12 mouse cellular contexts compared by ENCODE assay signal in genomic region chr13:100532788-100533365, GRCm38 (mm10). TPM values are rescaled to one million over a fixed set of nuclear protein-coding genes. Genes with fewer than 3 reads are reported as not detected.
DNase-seq lines count a peak whose midpoint lies in the region; ATAC-seq and TF ChIP-seq lines count a peak whose summit lies in the region.
"Had no signal": no experiment of that assay in that cellular context is flagged by ENCODE, and none has a peak within 500 bp of the region (broad histone marks: within the 10 kb centered on the region; RNA-seq: fewer than 3 reads in every experiment).

No protein-coding gene starts in this region.

- no peak overlapping the region for H3K27ac ChIP-seq in kidney, embryonic 16.5 days (ENCODE audit: low read length)
- H3K27ac ChIP-seq in liver, embryonic 11.5 days (ENCODE audit: low read depth, low read length), result peak overlapping the region; percentile 16; the same call in 1 of the 2 replicates
- H3K27ac ChIP-seq in lung, postnatal 0 days (ENCODE audit: low read length), result peak overlapping the region; percentile 68
- H3K27ac ChIP-seq: hindbrain, embryonic 14.5 days; left cerebral cortex, adult 2 months; midbrain, embryonic 10.5 days had no signal

- H3K27me3 ChIP-seq in kidney, embryonic 16.5 days (ENCODE audit: insufficient read depth, low read length), result no peaks in the 10 kb centered on the region
- no peaks in the 10 kb centered on the region for H3K27me3 ChIP-seq in liver, embryonic 11.5 days (replicated peaks; ENCODE audit: control insufficient read depth, insufficient read depth, low read length)
- no peaks in the 10 kb centered on the region for H3K27me3 ChIP-seq in lung, postnatal 0 days (replicated peaks; ENCODE audit: insufficient read depth, low read length)

- H3K4me1 ChIP-seq in kidney, embryonic 16.5 days (ENCODE audit: insufficient read depth, low read length), result no peaks in the 10 kb centered on the region
- H3K4me1 ChIP-seq in liver, embryonic 11.5 days (replicated peaks; ENCODE audit: control insufficient read depth, insufficient read depth, low read length), result no peaks in the 10 kb centered on the region; the same call in 1 of the 2 replicates
- peaks cover 4% of the 10 kb centered on the region; the same call in 1 of the 2 replicates for H3K4me1 ChIP-seq in lung, postnatal 0 days (ENCODE audit: insufficient read depth, low read depth, low read length)
- H3K4me1 ChIP-seq: midbrain, embryonic 10.5 days had no signal

- no peak overlapping the region for H3K9ac ChIP-seq in kidney, embryonic 16.5 days (replicated peaks; ENCODE audit: low read length)
- no peak overlapping the region for H3K9ac ChIP-seq in liver, embryonic 11.5 days (ENCODE audit: low read depth, low read length)
- no peak overlapping the region for H3K9ac ChIP-seq in lung, postnatal 0 days (replicated peaks; ENCODE audit: low read depth)
- H3K9ac ChIP-seq: hindbrain, embryonic 14.5 days had no signal

- no peaks in the 10 kb centered on the region for H3K36me3 ChIP-seq in kidney, embryonic 16.5 days (ENCODE audit: insufficient read depth, low read length)
- no peaks in the 10 kb centered on the region for H3K36me3 ChIP-seq in liver, embryonic 11.5 days (ENCODE audit: control insufficient read depth, insufficient read depth, low read length)
- H3K36me3 ChIP-seq in lung, postnatal 0 days (ENCODE audit: insufficient read depth, low read length), result no peaks in the 10 kb centered on the region
- H3K36me3 ChIP-seq: midbrain, embryonic 10.5 days had no signal

- TF ChIP-seq CTCF in lung, postnatal 0 days (IDR thresholded peaks at IDR 0.05), result no peak

- H3K9me3 ChIP-seq in kidney, embryonic 16.5 days (ENCODE audit: low read length), result peaks cover 3% of the 10 kb centered on the region; the same call in 1 of the 2 replicates
- no peaks in the 10 kb centered on the region for H3K9me3 ChIP-seq in liver, embryonic 11.5 days (ENCODE audit: control insufficient read depth, low read length)
- H3K9me3 ChIP-seq in lung, postnatal 0 days (ENCODE audit: low read length), result no peaks in the 10 kb centered on the region
- H3K9me3 ChIP-seq: midbrain, embryonic 10.5 days had no signal

- H3K4me3 ChIP-seq in kidney, embryonic 16.5 days (ENCODE audit: low read length), result no peak overlapping the region
- no peak overlapping the region for H3K4me3 ChIP-seq in liver, embryonic 11.5 days (ENCODE audit: low read depth, low read length)
- no peak overlapping the region for H3K4me3 ChIP-seq in lung, postnatal 0 days (ENCODE audit: low read depth, low read length)
- H3K4me3 ChIP-seq: left cerebral cortex, adult 2 months; midbrain, embryonic 10.5 days had no signal

- no peak overlapping the region for H3K4me2 ChIP-seq in kidney, embryonic 16.5 days (replicated peaks; ENCODE audit: low read depth, low read length)
- peak overlapping the region; percentile 14; the same call in 1 of the 2 replicates for H3K4me2 ChIP-seq in liver, embryonic 11.5 days
- H3K4me2 ChIP-seq in lung, postnatal 0 days (replicated peaks; ENCODE audit: low read depth, low read length), result no peak overlapping the region
- H3K4me2 ChIP-seq: hindbrain, embryonic 14.5 days had no signal

- DNase-seq in kidney, postnatal 10 days, result no peak
- no peak for DNase-seq in liver, embryonic 11.5 days (ENCODE audit: low spot score)
- peak; percentile 80 for DNase-seq in lung, postnatal 0 days (ENCODE audit: low spot score)
- peak; percentile 81 for DNase-seq in yolk sac, embryonic 10.5 days (ENCODE audit: low spot score)
- DNase-seq in heart, postnatal 36 days, result no peak
- DNase-seq in layer of hippocampus, adult 9-10 months (ENCODE audit: low spot score), result no peak
- DNase-seq: adrenal gland, postnatal 14 days; cerebellum, postnatal 25 days had no signal

- TF ChIP-seq EP300 in lung, postnatal 0 days (IDR thresholded peaks at IDR 0.05), result peak; percentile 85; the same call in 1 of the 2 replicates

- ATAC-seq in kidney, embryonic 16.5 days (ENCODE audit: low FRiP score, low TSS enrichment), result peak; percentile 76; the same call in 1 of the 2 replicates
- ATAC-seq in liver, embryonic 11.5 days (replicated peaks; ENCODE audit: low FRiP score), result peak; percentile 73
- peak; percentile 94 for ATAC-seq in lung, postnatal 0 days

- WGBS in kidney, embryonic 16.5 days, result 27% methylated on average over 6 of the region's 6 CpGs
- 47% methylated on average over 6 of the region's 6 CpGs for WGBS in liver, embryonic 11.5 days
- 13% methylated on average over 6 of the region's 6 CpGs for WGBS in lung, postnatal 0 days

- intact Hi-C loops in heart, postnatal 36 days (cut with DNase I), result no loop called here

RNA-seq across cellular contexts. Expression of gene Ocln, which starts 19.6 kb away (rescaled TPM):
- polyA plus RNA-seq in kidney, embryonic 16.5 days (2015; fragmentation: Nextera tagmentation; extraction: Ambion mirVana), result 34.3 and 34.4 TPM in 2 replicates
- polyA plus RNA-seq in liver, embryonic 11.5 days (2014; fragmentation: Nextera tagmentation; extraction: Ambion mirVana), result 8.5 and 9.4 TPM in 2 replicates
- 71.0 and 76.9 TPM in 2 replicates for polyA plus RNA-seq in lung, postnatal 0 days (2015; fragmentation: Nextera tagmentation; extraction: Ambion mirVana)
- total RNA-seq in heart, postnatal 36 days (2021), result under 1 TPM; 0.39 to 0.46 TPM

RNA-seq across cellular contexts. Expression of gene Gtf2h2, which starts 40.5 kb away (rescaled TPM):
- polyA plus RNA-seq in kidney, embryonic 16.5 days (2015; fragmentation: Nextera tagmentation; extraction: Ambion mirVana), result 76.1 and 85.4 TPM in 2 replicates
- polyA plus RNA-seq in liver, embryonic 11.5 days (2014; fragmentation: Nextera tagmentation; extraction: Ambion mirVana), result 83.2 and 86.6 TPM in 2 replicates
- 22.9 and 35.5 TPM in 2 replicates for polyA plus RNA-seq in lung, postnatal 0 days (2015; fragmentation: Nextera tagmentation; extraction: Ambion mirVana)
- 10 to 100 TPM; 18.4 to 23.6 TPM for total RNA-seq in heart, postnatal 36 days (2021)

Comparison
In these comparisons a context has a peak if more than half of its experiments do, and no peak if none do; other contexts are left out.
1. DNase-seq: peak in lung, postnatal 0 days (single experiment) and yolk sac, embryonic 10.5 days (single experiment); none in kidney, postnatal 10 days (single experiment), liver, embryonic 11.5 days (single experiment), heart, postnatal 36 days (0 of 2) and layer of hippocampus, adult 9-10 months (single experiment).
2. Peak in every context shown above with its lines, with median percentiles within 50 percentile points of each other: ATAC-seq.